ENCODE assay signal across 9 mouse cellular contexts in the genomic region with DNA sequence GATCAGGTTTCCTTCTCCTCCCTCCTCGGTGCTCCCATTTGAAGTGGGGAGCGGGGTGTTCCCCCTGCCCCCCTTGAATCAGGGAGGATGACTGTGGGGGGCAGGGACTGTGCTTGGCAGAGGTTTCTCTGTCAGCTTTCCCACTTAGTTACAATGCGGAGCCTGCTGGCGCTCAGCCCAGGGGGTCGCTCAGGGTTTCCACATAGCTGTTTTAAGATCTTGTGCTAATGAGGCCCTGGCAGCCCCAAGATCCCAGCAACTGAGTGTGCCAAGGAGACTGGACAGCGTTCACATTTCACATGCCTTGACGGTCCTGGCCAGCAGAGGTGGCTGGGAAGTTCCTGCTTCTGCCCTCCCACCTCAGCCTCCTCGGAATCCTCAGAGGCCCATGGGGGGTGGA.
DNase-seq lines count a peak whose midpoint lies in the region; ATAC-seq lines count a peak whose summit lies in the region.
"Had no signal": no experiment of that assay in that cellular context is flagged by ENCODE, and none has a peak within 500 bp of the region (broad histone marks: within the 10 kb centered on the region; RNA-seq: fewer than 3 reads in every experiment).

No protein-coding gene starts in this region.

- H3K4me2 ChIP-seq in heart, embryonic 12.5 days, result peak overlapping the region; percentile 26
- H3K4me2 ChIP-seq in forebrain, embryonic 16.5 days (ENCODE audit: low read length), result no peak overlapping the region

- DNase-seq in heart, adult 9 months (ENCODE audit: low spot score in 2 of 2), result no peak
- peak; percentile 87 for DNase-seq in NIH3T3 (ENCODE audit: low read depth)
- peak; percentile 80 to 85 for DNase-seq in layer of hippocampus, postnatal 10 days (ENCODE audit: low spot score in 2 of 2)
- peak; percentile 92 to 93 for DNase-seq in right cerebral cortex, postnatal 10 days (ENCODE audit: low spot score in 2 of 2)
- DNase-seq in urinary bladder, postnatal 36 days (ENCODE audit: low spot score in 2 of 2), result no peak
- no peak for DNase-seq in urinary bladder, adult 18-20 months (ENCODE audit: low spot score in 2 of 2)

- H3K9me3 ChIP-seq in heart, embryonic 12.5 days (replicated peaks), result no peaks in the 10 kb centered on the region
- no peaks in the 10 kb centered on the region for H3K9me3 ChIP-seq in forebrain, embryonic 16.5 days (ENCODE audit: control insufficient read depth, low read length)

- peak overlapping the region; percentile 60 for H3K27ac ChIP-seq in heart, embryonic 12.5 days (ENCODE audit: poor library complexity, severe bottlenecking)
- H3K27ac ChIP-seq in forebrain, embryonic 16.5 days (ENCODE audit: low read length), result peak overlapping the region; percentile 51

- 0 out of 2 replicates have a peak, but pooled peaks have one; percentile 10 for ATAC-seq in heart, embryonic 12.5 days (ENCODE audit: insufficient number of reproducible peaks, low FRiP score)
- ATAC-seq in forebrain, embryonic 16.5 days, result peak; percentile 62

- no peak overlapping the region for H3K4me3 ChIP-seq in heart, embryonic 12.5 days
- H3K4me3 ChIP-seq in forebrain, embryonic 16.5 days (replicated peaks; ENCODE audit: low read length), result no peak overlapping the region

- peaks cover 53% of the 10 kb centered on the region for H3K4me1 ChIP-seq in heart, embryonic 12.5 days (replicated peaks)
- peaks cover 36% of the 10 kb centered on the region for H3K4me1 ChIP-seq in forebrain, embryonic 16.5 days (replicated peaks; ENCODE audit: control insufficient read depth, insufficient read depth, low read length)

- no peaks in the 10 kb centered on the region for H3K36me3 ChIP-seq in heart, embryonic 12.5 days
- no peaks in the 10 kb centered on the region for H3K36me3 ChIP-seq in forebrain, embryonic 16.5 days (ENCODE audit: control insufficient read depth, insufficient read depth)
- H3K36me3 ChIP-seq: G1E had no signal

- 0 out of 2 replicates have a peak, but pooled peaks cover 14% of the 10 kb centered on the region for H3K27me3 ChIP-seq in heart, embryonic 12.5 days (replicated peaks)
- no peaks in the 10 kb centered on the region for H3K27me3 ChIP-seq in forebrain, embryonic 16.5 days (replicated peaks; ENCODE audit: control insufficient read depth, insufficient read depth, low read length)

- no peak overlapping the region for H3K9ac ChIP-seq in heart, embryonic 12.5 days
- H3K9ac ChIP-seq in forebrain, embryonic 16.5 days (replicated peaks; ENCODE audit: low read depth, low read length), result no peak overlapping the region

- 12% methylated on average over 8 of the region's 8 CpGs for WGBS in heart, embryonic 12.5 days
- WGBS in forebrain, embryonic 16.5 days, result 4% methylated on average over 8 of the region's 8 CpGs

Comparison
In these comparisons a context has a peak if more than half of its experiments do, and no peak if none do; other contexts are left out.
1. DNase-seq: peak in NIH3T3 (single experiment), layer of hippocampus, postnatal 10 days (2 of 2) and right cerebral cortex, postnatal 10 days (2 of 2); none in heart, adult 9 months (0 of 2), urinary bladder, postnatal 36 days (0 of 2) and urinary bladder, adult 18-20 months (0 of 2).